Mouse (Mus musculus) heart, adult 2 months (tissue): ENCODE data around the gene Eef2.

ENCODE experiments used
- CTCF ChIP-seq: fragments of 200-600 bp; IDR thresholded peaks from 2 replicates; pipeline ENCODE4 v1.8.1; 2022; ENCODE audit warnings: antibody characterized with exemption, mild to moderate bottlenecking, moderate library complexity
- EP300 ChIP-seq: fragments of 200-500 bp; IDR thresholded peaks from 2 replicates; pipeline ENCODE4 v1.6.1; 2011; ENCODE audit warnings: low read depth, low read length, control low read depth; ENCODE audit not compliant: insufficient read depth
- POLR2A ChIP-seq: fragments of 200-500 bp; IDR thresholded peaks from 2 replicates; pipeline ENCODE4 v1.6.1; 2011; ENCODE audit warnings: mild to moderate bottlenecking, low read depth, low read length, control low read depth; ENCODE audit not compliant: insufficient read depth

GRCm38 (mm10) chr10:81216810-81217209, 40.4 kb downstream of the Eef2 start:
- no peak for TF ChIP-seq POLR2A
- no peak for TF ChIP-seq EP300
- TF ChIP-seq CTCF = no peak
